In the genomic region with DNA sequence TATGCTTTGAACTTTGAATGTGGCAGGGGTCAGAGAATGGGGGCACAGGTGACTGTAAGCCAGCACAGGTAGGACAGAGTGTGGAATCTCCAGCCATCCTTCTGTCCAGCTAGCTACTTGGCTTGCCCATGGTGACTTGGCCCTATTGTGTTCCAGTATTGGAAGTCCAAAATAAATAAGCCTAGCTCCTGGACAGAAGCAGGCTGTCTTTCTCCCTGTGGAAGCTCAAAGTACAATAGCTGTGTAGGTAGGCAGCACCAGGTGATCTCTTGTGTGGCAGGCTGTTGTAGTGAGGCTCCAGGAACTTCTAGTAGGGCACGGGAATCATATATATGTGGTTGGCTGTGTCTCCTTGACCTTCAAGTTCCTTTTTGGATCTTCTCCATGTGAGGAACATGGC, we compare ENCODE assay signal across 24 mouse cellular contexts. TPM values are rescaled to one million over a fixed set of nuclear protein-coding genes. Genes with fewer than 3 reads are reported as not detected.
DNase-seq lines count a peak whose midpoint lies in the region; ATAC-seq and TF ChIP-seq lines count a peak whose summit lies in the region.
"Had no signal": no experiment of that assay in that cellular context is flagged by ENCODE, and none has a peak within 500 bp of the region (broad histone marks: within the 10 kb centered on the region; RNA-seq: fewer than 3 reads in every experiment).

No protein-coding gene starts in this region.

- no peak overlapping the region for H3K9ac ChIP-seq in neural tube, embryonic 13.5 days
- H3K9ac ChIP-seq: embryonic facial prominence, embryonic 12.5 days; forebrain, embryonic 13.5 days; forebrain, embryonic 15.5 days had no signal

- no peak overlapping the region for H3K4me2 ChIP-seq in neural tube, embryonic 13.5 days
- H3K4me2 ChIP-seq: embryonic facial prominence, embryonic 12.5 days; forebrain, embryonic 13.5 days; forebrain, embryonic 15.5 days had no signal

- no peak for ATAC-seq in neural tube, embryonic 13.5 days (ENCODE audit: low read depth)
- ATAC-seq: activated CD4-positive, CD25-positive, alpha-beta regulatory T cell, adult 4 months; CD4-positive, CD25-positive, alpha-beta regulatory T cell, adult 4 months; forebrain, embryonic 13.5 days; forebrain, embryonic 15.5 days; Patski had no signal

- H3K4me1 ChIP-seq in kidney, adult 2 months (ENCODE audit: control insufficient read depth, insufficient read depth, low read length): peaks cover 18% of the 10 kb centered on the region
- H3K4me1 ChIP-seq in neural tube, embryonic 13.5 days (replicated peaks): peaks cover 96% of the 10 kb centered on the region

- intact Hi-C loops in left cerebral cortex, adult 2 months (cut with DNase I): no loop called here
- intact Hi-C loops in left cerebral cortex, postnatal 4 days (cut with DNase I): no loop called here

- H3K27me3 ChIP-seq in kidney, adult 2 months (replicated peaks; ENCODE audit: control insufficient read depth, insufficient read depth, low read length): no peaks in the 10 kb centered on the region
- no peaks in the 10 kb centered on the region for H3K27me3 ChIP-seq in neural tube, embryonic 13.5 days
- H3K27me3 ChIP-seq: CH12.LX; embryonic facial prominence, embryonic 12.5 days; forebrain, embryonic 13.5 days; forebrain, embryonic 15.5 days; Patski had no signal

- H3K27ac ChIP-seq in kidney, adult 2 months (ENCODE audit: insufficient read depth, low read depth, low read length): no peak overlapping the region
- peak overlapping the region; percentile 47; the same call in 1 of the 2 replicates for H3K27ac ChIP-seq in left cerebral cortex, adult 2 months
- H3K27ac ChIP-seq in neural tube, embryonic 13.5 days (replicated peaks): 0 out of 2 replicates have a peak overlapping the region, but pooled peaks have one; percentile 13
- H3K27ac ChIP-seq: embryonic facial prominence, embryonic 10.5 days; embryonic facial prominence, embryonic 12.5 days had no signal

- DNase-seq in kidney, adult 2 months: peak; percentile 34
- no peak for DNase-seq in kidney, postnatal 36 days
- DNase-seq in left cerebral cortex, adult 2 months (ENCODE audit: extremely low spot score in 1 of 2, low spot score in 2 of 2): no peak
- no peak for DNase-seq in left cerebral cortex, postnatal 4 days
- no peak for DNase-seq in neural tube, embryonic 10.5 days (ENCODE audit: extremely low spot score, low spot score)
- DNase-seq: adrenal gland, adult 8-10 months; adrenal gland, postnatal 14 days; adrenal gland, postnatal 36 days; B cell, adult 2 months; cerebellum, adult 11-12 months; cerebellum, adult 2 months; cerebellum, adult 9-10 months; cerebellum, postnatal 10 days; cerebellum, postnatal 25 days had no signal

- no peak for TF ChIP-seq POLR2A in kidney, adult 2 months (IDR thresholded peaks at IDR 0.05; ENCODE audit: low read depth, low read length)

- 74% methylated on average over 1 of the region's 1 CpGs for WGBS in kidney, adult 2 months
- WGBS in neural tube, embryonic 13.5 days: 100% methylated on average over 1 of the region's 1 CpGs

- no peaks in the 10 kb centered on the region for H3K36me3 ChIP-seq in kidney, adult 2 months (ENCODE audit: control insufficient read depth, insufficient read depth, low read length)
- 0 out of 2 replicates have a peak, but pooled peaks cover 6% of the 10 kb centered on the region for H3K36me3 ChIP-seq in neural tube, embryonic 13.5 days
- H3K36me3 ChIP-seq: forebrain, embryonic 15.5 days had no signal

- H3K9me3 ChIP-seq in neural tube, embryonic 13.5 days: no peaks in the 10 kb centered on the region
- H3K9me3 ChIP-seq: embryonic facial prominence, embryonic 10.5 days; embryonic facial prominence, embryonic 12.5 days; forebrain, embryonic 13.5 days; forebrain, embryonic 15.5 days; G1E had no signal

- TF ChIP-seq CTCF in kidney, adult 2 months (conservative IDR thresholded peaks at IDR 0.05; ENCODE audit: insufficient read depth, insufficient read length, low read depth, low read length): no peak
- TF ChIP-seq CTCF in left cerebral cortex, adult 2 months (IDR thresholded peaks at IDR 0.05): no peak

- no peak overlapping the region for H3K4me3 ChIP-seq in kidney, adult 2 months (ENCODE audit: insufficient read depth, low read depth, low read length)
- H3K4me3 ChIP-seq in left cerebral cortex, adult 2 months: no peak overlapping the region
- H3K4me3 ChIP-seq in neural tube, embryonic 13.5 days: no peak overlapping the region
- H3K4me3 ChIP-seq: embryonic facial prominence, embryonic 10.5 days; embryonic facial prominence, embryonic 12.5 days; forebrain, embryonic 13.5 days; forebrain, embryonic 15.5 days had no signal

RNA-seq across cellular contexts. Expression of a gene that starts 50.8 kb away (rescaled TPM):
- polyA plus RNA-seq in kidney, adult 2 months (2012; rRNA removed): 44.6 and 48.6 TPM in 2 replicates
- total RNA-seq in left cerebral cortex, adult 2 months (2021): 100 to 1,000 TPM; 181 to 187 TPM
- 100 to 1,000 TPM; 146 to 149 TPM for total RNA-seq in left cerebral cortex, postnatal 4 days (2021)
- 186 and 191 TPM in 2 replicates for polyA plus RNA-seq in neural tube, embryonic 13.5 days (2015; fragmentation: Nextera tagmentation; extraction: Ambion mirVana)
